Mouse (Mus musculus) stomach, postnatal 0 days (tissue): ENCODE measurements at regions not wholly inside any gene's neighbourhood (a gene's known extent, or its start where the extent isn't known, plus 50 kb on each side); places are given as distances from the start of the nearest gene placed in this dataset.
A peak's percentile ranks its signal among the peaks of the same experiment; 100 is the strongest.

Experiments
- ATAC-seq: fragments of 200-750 bp; cut with Nextera tagmentation; 2 replicates; pipeline ENCODE4 v1.8.0; 2017; ENCODE audit not compliant: low FRiP score, low TSS enrichment
- DNase-seq: peaks from one replicate; pipeline ENCODE4 v3.0.0-alpha.2; 2016; ENCODE audit warnings: low spot score
- H3K27ac ChIP-seq: fragments of 300-500 bp; sonication (generic); replicated peaks from 2 replicates; pipeline ENCODE4 v1.5.1; 2014; ENCODE audit warnings: mild to moderate bottlenecking, control low read depth
- H3K27me3 ChIP-seq: fragments of 300-500 bp; sonication (generic); 2 replicates; pipeline ENCODE4 v1.6.1; 2014; ENCODE audit warnings: low read length; ENCODE audit not compliant: control insufficient read depth, insufficient read depth
- H3K36me3 ChIP-seq: fragments of 300-500 bp; sonication (generic); 2 replicates; pipeline ENCODE4 v1.6.1; 2014; ENCODE audit warnings: low read length, mixed read lengths; ENCODE audit not compliant: control insufficient read depth, insufficient read depth
- H3K4me1 ChIP-seq: fragments of 300-500 bp; sonication (generic); replicated peaks from 2 replicates; pipeline ENCODE4 v1.6.1; 2014; ENCODE audit warnings: antibody characterized with exemption; ENCODE audit not compliant: control insufficient read depth, insufficient read depth
- H3K4me2 ChIP-seq: fragments of 300-500 bp; sonication (generic); replicated peaks from 2 replicates; pipeline ENCODE4 v1.6.1; 2014; ENCODE audit warnings: low read depth, mild to moderate bottlenecking, control low read depth, moderate library complexity
- H3K4me3 ChIP-seq: fragments of 300-500 bp; sonication (generic); 2 replicates; pipeline ENCODE4 v1.5.1; 2014; ENCODE audit warnings: low read depth, low read length, control low read depth
- H3K9ac ChIP-seq: fragments of 300-500 bp; sonication (generic); 2 replicates; pipeline ENCODE4 v1.6.1; 2014; ENCODE audit warnings: mild to moderate bottlenecking, low read length, control low read depth, mixed read lengths
- H3K9me3 ChIP-seq: fragments of 300-500 bp; sonication (generic); 2 replicates; pipeline ENCODE4 v1.6.1; 2016; ENCODE audit warnings: low read length; ENCODE audit not compliant: control insufficient read depth
- CTCF ChIP-seq: IDR thresholded peaks from 2 replicates; pipeline ENCODE4 v1.5.1; 2016; ENCODE audit warnings: antibody characterized with exemption, low read depth, mild to moderate bottlenecking, moderate library complexity
- EP300 ChIP-seq: optimal IDR thresholded peaks from 2 replicates; pipeline ENCODE3; 2016; ENCODE audit warnings: antibody characterized with exemption
- WGBS: fragments of 180-500 bp; shearing (Covaris S2); extraction: QIAGEN DNeasy Blood & Tissue Kit; methylation state at CpG from one replicate; pipeline ENCODE4 v1.1.7; 2014; 5-methylcytosine and 5-hydroxymethylcytosine counted together

GRCm38 (mm10) chr11:19811992-19812690, 112.0 kb upstream of the Spred2 start:
- no peak overlapping the region for H3K4me3 ChIP-seq
- H3K4me1 ChIP-seq, result no peaks in the 10 kb centered on the region
- 32% methylated on average over 10 of the region's 10 CpGs for WGBS
- no peak overlapping the region for H3K27ac ChIP-seq
- ATAC-seq, result no peak
- no peak overlapping the region for H3K9ac ChIP-seq
- H3K9me3 ChIP-seq, result no peaks in the 10 kb centered on the region
- H3K4me2 ChIP-seq, result no peak overlapping the region
- no peaks in the 10 kb centered on the region for H3K27me3 ChIP-seq
- H3K36me3 ChIP-seq, result no peaks in the 10 kb centered on the region
- TF ChIP-seq CTCF (no peak), EP300 (no peak)
- no peak for DNase-seq

- H3K4me3 ChIP-seq, result no peak overlapping the region
- no peak for DNase-seq
- no peak for ATAC-seq
- H3K36me3 ChIP-seq, result no peaks in the 10 kb centered on the region
- H3K9ac ChIP-seq, result no peak overlapping the region
- no peaks in the 10 kb centered on the region for H3K4me1 ChIP-seq
- WGBS, result 77% methylated on average over 7 of the region's 7 CpGs
- H3K27ac ChIP-seq, result no peak overlapping the region
- TF ChIP-seq CTCF (no peak), EP300 (no peak)
- H3K4me2 ChIP-seq, result no peak overlapping the region
- no peaks in the 10 kb centered on the region for H3K27me3 ChIP-seq
- no peaks in the 10 kb centered on the region for H3K9me3 ChIP-seq
These were observed 110.6 kb upstream of the Spred2 start for GRCm38 (mm10) chr11:19813549-19813948.

DNA sequence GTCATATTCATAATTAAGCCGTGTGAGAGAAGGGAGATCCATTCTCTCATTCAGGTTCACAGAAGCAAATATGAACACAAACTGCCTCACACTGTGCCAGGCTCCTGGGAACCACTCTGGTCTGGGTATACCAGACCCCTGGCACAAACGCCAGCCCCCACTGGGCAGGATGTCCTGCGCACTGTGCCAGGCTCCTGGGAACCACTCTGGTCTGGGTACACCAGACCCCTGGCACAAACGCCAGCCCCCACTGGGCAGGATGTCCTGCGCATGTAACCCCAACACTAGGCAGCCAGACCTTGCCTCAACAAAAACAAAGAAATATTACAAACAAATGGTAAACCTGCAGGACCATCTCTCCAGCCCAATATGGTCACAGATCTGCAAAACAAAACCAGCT, 101.2 kb upstream of the Spred2 start:
- Histone ChIP-seq H3K27me3 (no peaks in the 10 kb centered on the region), H3K4me3 (peak overlapping the region; percentile 0; the same call in 1 of the 2 replicates), H3K4me2 (no peak overlapping the region), H3K27ac (no peak overlapping the region), H3K4me1 (no peaks in the 10 kb centered on the region), H3K9ac (no peak overlapping the region), H3K36me3 (no peaks in the 10 kb centered on the region), H3K9me3 (no peaks in the 10 kb centered on the region)
- 77% methylated on average over 5 of the region's 5 CpGs for WGBS
- DNase-seq, result no peak
- TF ChIP-seq EP300, result no peak
- no peak for TF ChIP-seq CTCF
- 0 out of 2 replicates have a peak, but pooled peaks have one; percentile 3 for ATAC-seq

GRCm38 (mm10) chr11:19823461-19823895, 100.7 kb upstream of the Spred2 start:
- H3K4me2 ChIP-seq, result peak overlapping the region; percentile 8; the same call in 1 of the 2 replicates
- no peaks in the 10 kb centered on the region for H3K4me1 ChIP-seq
- DNase-seq (peak; percentile 68), ATAC-seq (peak; percentile 65)
- no peak overlapping the region for H3K27ac ChIP-seq
- H3K36me3 ChIP-seq, result no peaks in the 10 kb centered on the region
- H3K4me3 ChIP-seq, result peak overlapping the region; percentile 0; the same call in 1 of the 2 replicates
- 0% methylated on average over 3 of the region's 3 CpGs for WGBS
- TF ChIP-seq CTCF (peak; percentile 84), EP300 (no peak)
- H3K9me3 ChIP-seq, result no peaks in the 10 kb centered on the region
- no peak overlapping the region for H3K9ac ChIP-seq
- no peaks in the 10 kb centered on the region for H3K27me3 ChIP-seq

- no peak overlapping the region for H3K9ac ChIP-seq
- H3K36me3 ChIP-seq, result no peaks in the 10 kb centered on the region
- no peak overlapping the region for H3K27ac ChIP-seq
- WGBS, result 81% methylated on average over 13 of the region's 13 CpGs
- no peak overlapping the region for H3K4me2 ChIP-seq
- ATAC-seq, result no peak
- H3K27me3 ChIP-seq, result no peaks in the 10 kb centered on the region
- no peak for DNase-seq
- no peak overlapping the region for H3K4me3 ChIP-seq
- TF ChIP-seq CTCF (no peak), EP300 (no peak)
- no peaks in the 10 kb centered on the region for H3K9me3 ChIP-seq
- H3K4me1 ChIP-seq, result no peaks in the 10 kb centered on the region
These were observed 97.5 kb upstream of the Spred2 start for GRCm38 (mm10) chr11:19826481-19827185.

DNA sequence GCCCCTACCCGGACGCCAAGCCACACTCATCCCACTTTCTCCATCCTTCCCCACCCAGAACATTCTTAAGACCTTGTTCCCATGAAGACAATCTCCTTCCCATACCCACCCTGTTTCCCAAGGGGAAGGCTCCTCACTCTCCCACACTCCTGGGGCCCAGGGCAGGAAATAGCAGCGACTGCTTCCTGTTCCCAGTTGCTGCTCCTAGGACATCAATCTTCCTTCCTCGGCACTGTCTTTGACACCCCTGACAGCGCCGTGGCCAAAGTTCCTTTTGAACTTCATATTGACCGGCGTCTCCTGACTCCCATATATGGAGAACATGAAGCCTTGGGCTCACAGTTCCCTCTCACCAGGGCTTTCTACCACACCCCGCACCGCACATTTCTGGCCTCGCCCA, 96.2 kb upstream of the Spred2 start:
- H3K9ac ChIP-seq, result no peak overlapping the region
- no peak for DNase-seq
- no peaks in the 10 kb centered on the region for H3K4me1 ChIP-seq
- no peak overlapping the region for H3K27ac ChIP-seq
- H3K27me3 ChIP-seq, result no peaks in the 10 kb centered on the region
- no peaks in the 10 kb centered on the region for H3K9me3 ChIP-seq
- TF ChIP-seq CTCF, result no peak
- no peak for TF ChIP-seq EP300
- ATAC-seq, result no peak
- no peaks in the 10 kb centered on the region for H3K36me3 ChIP-seq
- WGBS, result 53% methylated on average over 11 of the region's 11 CpGs
- H3K4me3 ChIP-seq, result no peak overlapping the region
- no peak overlapping the region for H3K4me2 ChIP-seq
